Mouse (Mus musculus): ENCODE results near the gene Gm14569. TPM values are rescaled to one million over a fixed set of nuclear protein-coding genes. Genes with fewer than 3 reads are reported as not detected.

Gm14569 gene
- total RNA-seq, 4 experiments from 2014 or later: 0.25 TPM; not detected in 3

Small RNAs within 50 kb of the gene (microRNA-seq; reads per million reads assigned to microRNA genes)
- gene Gm44485: 0 reads per million in 2 experiments

Other genes with a start within 250 kb of the Gm14569 start
- 10 to 100 TPM; 13.7 to 15.4 (median 14.7) TPM for gene Lonrf3, start 163.5 kb downstream of the Gm14569 start, total RNA-seq (2022)
- not detected for gene Gm6268, start 90.5 kb downstream of the Gm14569 start, total RNA-seq (2022)
- gene Pgrmc1, start 106.4 kb upstream of the Gm14569 start, total RNA-seq (2022): 100 to 1,000 TPM; 272 to 296 (median 284) TPM
- gene Akap17b, start 153.6 kb upstream of the Gm14569 start, total RNA-seq (2022): 10 to 100 TPM; 11.7 to 13.4 (median 12.5) TPM

All from left cerebral cortex, adult 8-10 months (tissue).